Mouse (Mus musculus) G1E (cell line): ENCODE measurements around the gene Olfr181. TPM values are rescaled to one million over a fixed set of nuclear protein-coding genes. Genes with fewer than 3 reads are reported as not detected.

ENCODE experiments used
- ATAC-seq: 2 replicates; pipeline ENCODE4 v1.8.0; 2016; ENCODE audit warnings: mild to moderate bottlenecking; ENCODE audit not compliant: insufficient number of reproducible peaks, poor library complexity, low FRiP score, severe bottlenecking; ENCODE audit errors: extremely low read depth
- DNase-seq: peaks from one replicate; pipeline ENCODE4 v3.0.0; 2012; ENCODE audit warnings: low spot score
- H3K27me3 ChIP-seq: 2 replicates; pipeline ENCODE4 v1.6.1; 2012; ENCODE audit warnings: mild to moderate bottlenecking, low read length, inconsistent platforms; ENCODE audit not compliant: insufficient read depth
- H3K36me3 ChIP-seq: replicated peaks from 2 replicates; pipeline ENCODE3; 2012; ENCODE audit warnings: mild to moderate bottlenecking, inconsistent platforms
- H3K4me1 ChIP-seq: 2 replicates; pipeline ENCODE4 v1.6.1; 2012; ENCODE audit warnings: low read depth, low read length, inconsistent platforms, mixed read lengths; ENCODE audit not compliant: insufficient read depth
- H3K4me3 ChIP-seq: 2 replicates; pipeline ENCODE4 v1.5.1; 2012; ENCODE audit warnings: low read depth, mild to moderate bottlenecking, inconsistent platforms, low read length, moderate library complexity, mixed read lengths
- H3K9me3 ChIP-seq: replicated peaks from 2 replicates; pipeline ENCODE4 v1.6.1; 2012; ENCODE audit warnings: inconsistent platforms
- CTCF ChIP-seq: IDR thresholded peaks from 2 replicates; pipeline ENCODE4 v1.5.1; 2012; ENCODE audit warnings: low read depth, low read length, inconsistent platforms, mixed read lengths
- GATA1 ChIP-seq: IDR thresholded peaks from 2 replicates; pipeline ENCODE4 v1.6.1; 2012; ENCODE audit warnings: borderline replicate concordance, low read length, inconsistent platforms, mixed read lengths
- GATA2 ChIP-seq: IDR thresholded peaks from 2 replicates; pipeline ENCODE4 v1.6.1; 2012; ENCODE audit warnings: low read depth, low read length, inconsistent platforms, borderline replicate concordance
- POLR2AphosphoS5 ChIP-seq: IDR thresholded peaks from 2 replicates; pipeline ENCODE4 v1.6.1; 2012; ENCODE audit warnings: low read depth, low read length, inconsistent platforms; ENCODE audit not compliant: insufficient replicate concordance
- TAL1 ChIP-seq: conservative IDR thresholded peaks from 2 replicates; pipeline ENCODE4 v1.6.1; 2012; ENCODE audit warnings: low read depth, low read length, inconsistent platforms, mixed read lengths
- polyA plus RNA-seq: library from polyadenylated mRNA; stranded (reverse); fragments of >175 nt; gene quantifications from 2 replicates; pipeline ENCODE4 v1.2.3, GENCODE M21; 2012
- total RNA-seq, 2 experiments: library from RNA; stranded (forward) in 1 of 2; stranded (reverse) in 1 of 2; fragments of 200-1000 nt in 1 of 2; fragments of >200 nt in 1 of 2; fragmentation: Nextera tagmentation in 1 of 2; gene quantifications; 2 replicates each; pipeline ENCODE4 v1.2.3; 2014 to 2017

Gene Olfr181
- total RNA-seq (2014; fragmentation: Nextera tagmentation) (not detected in 2 replicates), total RNA-seq (2017) (0.16 and 0.58 TPM in 2 replicates), polyA plus RNA-seq (not detected in 2 replicates)

GRCm38 (mm10) chr16:58928655-58929054, at the start of gene Olfr181:
TSS of gene Olfr181 (minus strand) at chr16:58928755.
- Histone ChIP-seq H3K4me1 (no peaks in the 10 kb centered on the region), H3K4me3 (no peak within 1 kb of the TSS), H3K27me3 (no peaks in the 10 kb centered on the region), H3K9me3 (no peaks in the 10 kb centered on the region), H3K36me3 (peaks cover 25% of the 10 kb centered on the region)
- ATAC-seq: no peak
- DNase-seq: no peak
- TF ChIP-seq POLR2AphosphoS5: no peak
- TF ChIP-seq TAL1: no peak
- no peak for TF ChIP-seq GATA1
- TF ChIP-seq CTCF: no peak
- TF ChIP-seq GATA2: no peak

GRCm38 (mm10) chr16:58929292-58929691, 737 bp upstream of the Olfr181 start, which contains the start of gene Olfr180:
TSS of gene Olfr180 (minus strand) at chr16:58929392.
- TF ChIP-seq POLR2AphosphoS5 (no peak), CTCF (no peak)
- ATAC-seq: no peak
- no peaks in the 10 kb centered on the region for H3K27me3 ChIP-seq
- H3K4me3 ChIP-seq: no peak within 1 kb of the TSS
- peaks cover 18% of the 10 kb centered on the region for H3K36me3 ChIP-seq
- no peaks in the 10 kb centered on the region for H3K4me1 ChIP-seq
- H3K9me3 ChIP-seq: no peaks in the 10 kb centered on the region
- no peak for DNase-seq

GRCm38 (mm10) chr16:58891963-58892362, 36.6 kb downstream of the Olfr181 start, which contains the start of gene Olfr178:
TSS of gene Olfr178 (minus strand) at chr16:58892063.
- ATAC-seq: no peak
- no peaks in the 10 kb centered on the region; the same call in 1 of the 2 replicates for H3K4me1 ChIP-seq
- TF ChIP-seq CTCF (no peak), GATA2 (no peak), POLR2AphosphoS5 (no peak), GATA1 (no peak), TAL1 (no peak)
- H3K27me3 ChIP-seq: no peaks in the 10 kb centered on the region
- no peak for DNase-seq
- H3K4me3 ChIP-seq: no peak within 1 kb of the TSS
- no peaks in the 10 kb centered on the region for H3K9me3 ChIP-seq
- H3K36me3 ChIP-seq: peaks cover 9% of the 10 kb centered on the region

GRCm38 (mm10) chr16:58884416-58884815, 44.1 kb downstream of the Olfr181 start:
- TF ChIP-seq POLR2AphosphoS5 (no peak), GATA2 (no peak), TAL1 (no peak), GATA1 (no peak), CTCF (no peak)
- no peaks in the 10 kb centered on the region for H3K27me3 ChIP-seq
- H3K4me3 ChIP-seq: no peak overlapping the region
- ATAC-seq (no peak), DNase-seq (no peak)
- H3K9me3 ChIP-seq: no peaks in the 10 kb centered on the region
- peaks cover 16% of the 10 kb centered on the region for H3K36me3 ChIP-seq
- H3K4me1 ChIP-seq: no peaks in the 10 kb centered on the region; the same call in none of the 2 replicates

Other genes starting within 250 kb of the Olfr181 start
- not detected in 2 replicates for gene Gpr15, start 209.7 kb downstream of the Olfr181 start, total RNA-seq (2014; fragmentation: Nextera tagmentation)
- 0.11 and 0.12 TPM in 2 replicates for gene Gpr15, start 209.7 kb downstream of the Olfr181 start, total RNA-seq (2017)
- not detected in 2 replicates for gene Gpr15, start 209.7 kb downstream of the Olfr181 start, polyA plus RNA-seq
- 93.5 and 94.2 TPM in 2 replicates for gene Cldnd1, start 200.8 kb downstream of the Olfr181 start, total RNA-seq (2014; fragmentation: Nextera tagmentation)
- gene Cldnd1, start 200.8 kb downstream of the Olfr181 start, total RNA-seq (2017): 17.4 and 18.5 TPM in 2 replicates
- gene Cldnd1, start 200.8 kb downstream of the Olfr181 start, polyA plus RNA-seq: 2.2 and 3.3 TPM in 2 replicates
- gene Olfr172, start 165.6 kb downstream of the Olfr181 start, total RNA-seq (2014; fragmentation: Nextera tagmentation): not detected in 2 replicates
- not detected in 2 replicates for gene Olfr172, start 165.6 kb downstream of the Olfr181 start, total RNA-seq (2017)
- not detected in 2 replicates for gene Olfr172, start 165.6 kb downstream of the Olfr181 start, polyA plus RNA-seq
- not detected in 2 replicates for gene Olfr173, start 128.5 kb downstream of the Olfr181 start, total RNA-seq (2014; fragmentation: Nextera tagmentation)
- 0.06 TPM in 1 of 2 replicates, not detected in the other for gene Olfr173, start 128.5 kb downstream of the Olfr181 start, total RNA-seq (2017)
- gene Olfr173, start 128.5 kb downstream of the Olfr181 start, polyA plus RNA-seq: not detected in 2 replicates
- gene Olfr175-ps1, start 102.0 kb downstream of the Olfr181 start, total RNA-seq (2014; fragmentation: Nextera tagmentation): 0.98 TPM in 1 of 2 replicates, not detected in the other
- gene Olfr175-ps1, start 102.0 kb downstream of the Olfr181 start, total RNA-seq (2017): 0.11 and 0.46 TPM in 2 replicates
- gene Olfr175-ps1, start 102.0 kb downstream of the Olfr181 start, polyA plus RNA-seq: not detected in 2 replicates
- not detected in 2 replicates for gene Olfr177, start 54.0 kb downstream of the Olfr181 start, total RNA-seq (2014; fragmentation: Nextera tagmentation)
- 0.12 and 0.27 TPM in 2 replicates for gene Olfr177, start 54.0 kb downstream of the Olfr181 start, total RNA-seq (2017)
- not detected in 2 replicates for gene Olfr177, start 54.0 kb downstream of the Olfr181 start, polyA plus RNA-seq
- not detected in 2 replicates for gene Olfr178, start 36.7 kb downstream of the Olfr181 start, total RNA-seq (2014; fragmentation: Nextera tagmentation)
- 0.27 and 0.46 TPM in 2 replicates for gene Olfr178, start 36.7 kb downstream of the Olfr181 start, total RNA-seq (2017)
- gene Olfr178, start 36.7 kb downstream of the Olfr181 start, polyA plus RNA-seq: not detected in 2 replicates
- not detected in 2 replicates for gene Olfr180, start 637 bp upstream of the Olfr181 start, total RNA-seq (2014; fragmentation: Nextera tagmentation)
- 0.22 TPM in 1 of 2 replicates, not detected in the other for gene Olfr180, start 637 bp upstream of the Olfr181 start, total RNA-seq (2017)
- gene Olfr180, start 637 bp upstream of the Olfr181 start, polyA plus RNA-seq: not detected in 2 replicates
- 3.2 and 3.6 TPM in 2 replicates for gene Olfr183, start 66.6 kb upstream of the Olfr181 start, total RNA-seq (2014; fragmentation: Nextera tagmentation)
- gene Olfr183, start 66.6 kb upstream of the Olfr181 start, total RNA-seq (2017): 1.4 and 1.6 TPM in 2 replicates
- gene Olfr183, start 66.6 kb upstream of the Olfr181 start, polyA plus RNA-seq: not detected in 2 replicates
- gene Olfr186, start 101.5 kb upstream of the Olfr181 start, total RNA-seq (2014; fragmentation: Nextera tagmentation): not detected in 2 replicates
- 0.22 and 0.23 TPM in 2 replicates for gene Olfr186, start 101.5 kb upstream of the Olfr181 start, total RNA-seq (2017)
- not detected in 2 replicates for gene Olfr186, start 101.5 kb upstream of the Olfr181 start, polyA plus RNA-seq
- gene Olfr187, start 111.0 kb upstream of the Olfr181 start, total RNA-seq (2014; fragmentation: Nextera tagmentation): not detected in 2 replicates
- 0.12 TPM in 1 of 2 replicates, not detected in the other for gene Olfr187, start 111.0 kb upstream of the Olfr181 start, total RNA-seq (2017)
- not detected in 2 replicates for gene Olfr187, start 111.0 kb upstream of the Olfr181 start, polyA plus RNA-seq
- gene Olfr190, start 149.2 kb upstream of the Olfr181 start, total RNA-seq (2014; fragmentation: Nextera tagmentation): not detected in 2 replicates
- gene Olfr190, start 149.2 kb upstream of the Olfr181 start, total RNA-seq (2017): 0.12 and 1.1 TPM in 2 replicates
- gene Olfr190, start 149.2 kb upstream of the Olfr181 start, polyA plus RNA-seq: not detected in 2 replicates
- gene Olfr191, start 161.1 kb upstream of the Olfr181 start, total RNA-seq (2014; fragmentation: Nextera tagmentation): not detected in 2 replicates
- gene Olfr191, start 161.1 kb upstream of the Olfr181 start, total RNA-seq (2017): 0.12 and 0.60 TPM in 2 replicates
- not detected in 2 replicates for gene Olfr191, start 161.1 kb upstream of the Olfr181 start, polyA plus RNA-seq
- gene Olfr193, start 183.1 kb upstream of the Olfr181 start, total RNA-seq (2014; fragmentation: Nextera tagmentation): not detected in 2 replicates
- 0.55 TPM in 1 of 2 replicates, not detected in the other for gene Olfr193, start 183.1 kb upstream of the Olfr181 start, total RNA-seq (2017)
- not detected in 2 replicates for gene Olfr193, start 183.1 kb upstream of the Olfr181 start, polyA plus RNA-seq
- not detected in 2 replicates for gene Olfr194, start 192.3 kb upstream of the Olfr181 start, total RNA-seq (2014; fragmentation: Nextera tagmentation)
- gene Olfr194, start 192.3 kb upstream of the Olfr181 start, total RNA-seq (2017): 0.55 TPM in 1 of 2 replicates, not detected in the other
- not detected in 2 replicates for gene Olfr194, start 192.3 kb upstream of the Olfr181 start, polyA plus RNA-seq
- 1.9 and 2.3 TPM in 2 replicates for gene Olfr195, start 218.3 kb upstream of the Olfr181 start, total RNA-seq (2014; fragmentation: Nextera tagmentation)
- gene Olfr195, start 218.3 kb upstream of the Olfr181 start, total RNA-seq (2017): 0.12 and 0.27 TPM in 2 replicates
- gene Olfr195, start 218.3 kb upstream of the Olfr181 start, polyA plus RNA-seq: not detected in 2 replicates
- not detected in 2 replicates for gene Olfr196, start 241.7 kb upstream of the Olfr181 start, total RNA-seq (2014; fragmentation: Nextera tagmentation)
- not detected in 2 replicates for gene Olfr196, start 241.7 kb upstream of the Olfr181 start, total RNA-seq (2017)
- not detected in 2 replicates for gene Olfr196, start 241.7 kb upstream of the Olfr181 start, polyA plus RNA-seq